Mouse (Mus musculus): ENCODE results near the gene Gm28372. TPM values are rescaled to one million over a fixed set of nuclear protein-coding genes. Genes with fewer than 3 reads are reported as not detected.
A peak's percentile ranks its signal among the peaks of the same experiment; 100 is the strongest.

Gene Gm28372
- polyA plus RNA-seq, 1 experiment from 2014 or later: 0.11 TPM

GRCm38 (mm10) chr2:130388796-130389195 is 16.2 kb upstream of the Gm28372 start:
- H3K27me3 ChIP-seq: no peaks in the 10 kb centered on the region
- H3K9ac ChIP-seq (replicated peaks): no peak overlapping the region
- WGBS: 83% methylated on average over 2 of the region's 2 CpGs
- no peak overlapping the region for H3K27ac ChIP-seq
- H3K4me1 ChIP-seq (replicated peaks): no peaks in the 10 kb centered on the region
- peaks cover 41% of the 10 kb centered on the region for H3K36me3 ChIP-seq
- H3K4me2 ChIP-seq: no peak overlapping the region
- no peak overlapping the region for H3K4me3 ChIP-seq (replicated peaks)
- 0 out of 2 replicates have a peak, but pooled peaks cover 4% of the 10 kb centered on the region for H3K9me3 ChIP-seq
- ATAC-seq (ENCODE audit: insufficient number of reproducible peaks, insufficient read depth, low FRiP score, low TSS enrichment, low read depth): no peak

GRCm38 (mm10) chr2:130390993-130391625 is 13.9 kb upstream of the Gm28372 start:
- Histone ChIP-seq H3K9ac (replicated peaks) (no peak overlapping the region), H3K4me1 (replicated peaks) (peaks cover 1% of the 10 kb centered on the region), H3K36me3 (peaks cover 64% of the 10 kb centered on the region), H3K4me3 (replicated peaks) (no peak overlapping the region), H3K27me3 (no peaks in the 10 kb centered on the region), H3K9me3 (no peaks in the 10 kb centered on the region), H3K27ac (no peak overlapping the region), H3K4me2 (no peak overlapping the region)
- ATAC-seq (ENCODE audit: insufficient number of reproducible peaks, insufficient read depth, low FRiP score, low TSS enrichment, low read depth): no peak
- WGBS: 84% methylated on average over 11 of the region's 11 CpGs

GRCm38 (mm10) chr2:130392836-130393235 is 12.2 kb upstream of the Gm28372 start:
- H3K9ac ChIP-seq (replicated peaks): no peak overlapping the region
- WGBS: 88% methylated on average over 3 of the region's 3 CpGs
- H3K36me3 ChIP-seq: peaks cover 65% of the 10 kb centered on the region
- H3K4me2 ChIP-seq: no peak overlapping the region
- ATAC-seq (ENCODE audit: insufficient number of reproducible peaks, insufficient read depth, low FRiP score, low TSS enrichment, low read depth): no peak
- H3K27ac ChIP-seq: no peak overlapping the region
- H3K27me3 ChIP-seq: no peaks in the 10 kb centered on the region
- no peak overlapping the region for H3K4me3 ChIP-seq (replicated peaks)
- peaks cover 13% of the 10 kb centered on the region for H3K4me1 ChIP-seq (replicated peaks)
- no peaks in the 10 kb centered on the region for H3K9me3 ChIP-seq

- 0 out of 2 replicates have a peak overlapping the region, but pooled peaks have one; percentile 82 for H3K4me2 ChIP-seq
- no peak overlapping the region for H3K9ac ChIP-seq (replicated peaks)
- H3K27ac ChIP-seq: no peak overlapping the region
- 0 out of 2 replicates have a peak overlapping the region, but pooled peaks have one; percentile 72 for H3K4me3 ChIP-seq (replicated peaks)
- peaks cover 22% of the 10 kb centered on the region for H3K4me1 ChIP-seq (replicated peaks)
- H3K27me3 ChIP-seq: no peaks in the 10 kb centered on the region
- peaks cover 53% of the 10 kb centered on the region for H3K36me3 ChIP-seq
- no peak for ATAC-seq (ENCODE audit: insufficient number of reproducible peaks, insufficient read depth, low FRiP score, low TSS enrichment, low read depth)
- 90% methylated on average over 11 of the region's 11 CpGs for WGBS
- no peaks in the 10 kb centered on the region for H3K9me3 ChIP-seq
Measured at GRCm38 (mm10) chr2:130395696-130396095, 9.3 kb upstream of the Gm28372 start.

- H3K4me1 ChIP-seq (replicated peaks): peaks cover 27% of the 10 kb centered on the region
- H3K4me3 ChIP-seq (replicated peaks): peak within 1 kb of the TSS; percentile 72
- ATAC-seq (ENCODE audit: insufficient number of reproducible peaks, insufficient read depth, low FRiP score, low TSS enrichment, low read depth): peak; percentile 91
- WGBS: under 1% methylated on average over 49 of the region's 53 CpGs
- no peaks in the 10 kb centered on the region for H3K9me3 ChIP-seq
- H3K9ac ChIP-seq (replicated peaks): peak within 1 kb of the TSS; percentile 91
- H3K27ac ChIP-seq: peak within 1 kb of the TSS; percentile 89
- H3K27me3 ChIP-seq: no peaks in the 10 kb centered on the region
- peaks cover 38% of the 10 kb centered on the region for H3K36me3 ChIP-seq
- peak within 1 kb of the TSS; percentile 82 for H3K4me2 ChIP-seq
Measured at GRCm38 (mm10) chr2:130397186-130397985, 7.7 kb upstream of the Gm28372 start, which contains the start of gene Cpxm1. Gene Cpxm1, minus strand, starts transcription at chr2:130397574.

GRCm38 (mm10) chr2:130398091-130398490 is 6.9 kb upstream of the Gm28372 start:
- H3K4me2 ChIP-seq: peak overlapping the region; percentile 82
- no peak for ATAC-seq (ENCODE audit: insufficient number of reproducible peaks, insufficient read depth, low FRiP score, low TSS enrichment, low read depth)
- H3K27ac ChIP-seq: peak overlapping the region; percentile 89
- H3K4me1 ChIP-seq (replicated peaks): peaks cover 27% of the 10 kb centered on the region
- H3K27me3 ChIP-seq: no peaks in the 10 kb centered on the region
- H3K9ac ChIP-seq (replicated peaks): peak overlapping the region; percentile 91
- 12% methylated on average over 14 of the region's 14 CpGs for WGBS
- peaks cover 31% of the 10 kb centered on the region for H3K36me3 ChIP-seq
- H3K4me3 ChIP-seq (replicated peaks): peak overlapping the region; percentile 72
- H3K9me3 ChIP-seq: no peaks in the 10 kb centered on the region

GRCm38 (mm10) chr2:130400046-130400445 is 5.0 kb upstream of the Gm28372 start:
- Histone ChIP-seq H3K9ac (replicated peaks) (no peak overlapping the region), H3K4me2 (no peak overlapping the region), H3K9me3 (no peaks in the 10 kb centered on the region), H3K27me3 (no peaks in the 10 kb centered on the region), H3K4me1 (replicated peaks) (peaks cover 27% of the 10 kb centered on the region), H3K36me3 (peaks cover 12% of the 10 kb centered on the region), H3K4me3 (replicated peaks) (no peak overlapping the region), H3K27ac (no peak overlapping the region)
- ATAC-seq (ENCODE audit: insufficient number of reproducible peaks, insufficient read depth, low FRiP score, low TSS enrichment, low read depth): no peak
- 80% methylated on average over 1 of the region's 1 CpGs for WGBS

GRCm38 (mm10) chr2:130401891-130402290 is 3.1 kb upstream of the Gm28372 start:
- no peaks in the 10 kb centered on the region for H3K36me3 ChIP-seq
- no peak for ATAC-seq (ENCODE audit: insufficient number of reproducible peaks, insufficient read depth, low FRiP score, low TSS enrichment, low read depth)
- no peak overlapping the region for H3K9ac ChIP-seq (replicated peaks)
- no peak overlapping the region for H3K4me3 ChIP-seq (replicated peaks)
- no peak overlapping the region for H3K27ac ChIP-seq
- H3K4me1 ChIP-seq (replicated peaks): peaks cover 19% of the 10 kb centered on the region
- H3K9me3 ChIP-seq: no peaks in the 10 kb centered on the region
- H3K4me2 ChIP-seq: no peak overlapping the region
- peaks cover 3% of the 10 kb centered on the region; the same call in 1 of the 2 replicates for H3K27me3 ChIP-seq
- WGBS: 86% methylated on average over 4 of the region's 4 CpGs

- H3K36me3 ChIP-seq: no peaks in the 10 kb centered on the region
- 74% methylated on average over 2 of the region's 2 CpGs for WGBS
- H3K27ac ChIP-seq: no peak within 1 kb of the TSS
- H3K9me3 ChIP-seq: no peaks in the 10 kb centered on the region
- no peak within 1 kb of the TSS for H3K4me3 ChIP-seq (replicated peaks)
- no peak within 1 kb of the TSS for H3K4me2 ChIP-seq
- no peak for ATAC-seq (ENCODE audit: insufficient number of reproducible peaks, insufficient read depth, low FRiP score, low TSS enrichment, low read depth)
- H3K4me1 ChIP-seq (replicated peaks): peaks cover 22% of the 10 kb centered on the region
- peaks cover 3% of the 10 kb centered on the region; the same call in 1 of the 2 replicates for H3K27me3 ChIP-seq
- H3K9ac ChIP-seq (replicated peaks): no peak within 1 kb of the TSS
Measured at GRCm38 (mm10) chr2:130406178-130406577, 1.1 kb downstream of the Gm28372 start, which contains the start of gene Tmem239. Gene Tmem239, plus strand, starts transcription at chr2:130406478.

GRCm38 (mm10) chr2:130408194-130408593 is 3.2 kb downstream of the Gm28372 start:
- Histone ChIP-seq H3K9me3 (no peaks in the 10 kb centered on the region), H3K9ac (replicated peaks) (no peak overlapping the region), H3K27ac (peak overlapping the region; percentile 67; the same call in 1 of the 2 replicates), H3K4me3 (replicated peaks) (no peak overlapping the region), H3K4me2 (no peak overlapping the region; the same call in 1 of the 2 replicates), H3K27me3 (peaks cover 3% of the 10 kb centered on the region; the same call in 1 of the 2 replicates), H3K4me1 (replicated peaks) (peaks cover 24% of the 10 kb centered on the region), H3K36me3 (no peaks in the 10 kb centered on the region)
- ATAC-seq (ENCODE audit: insufficient number of reproducible peaks, insufficient read depth, low FRiP score, low TSS enrichment, low read depth): peak; percentile 13; the same call in 1 of the 2 replicates
- 11% methylated on average over 6 of the region's 6 CpGs for WGBS

Measured in limb, embryonic 12.5 days (tissue).